Mouse (Mus musculus) heart, postnatal 0 days (tissue): ENCODE data around the gene Hivep3. TPM values are rescaled to one million over a fixed set of nuclear protein-coding genes. Genes with fewer than 3 reads are reported as not detected.

Experiments
- ATAC-seq: fragments of 200-750 bp; cut with Nextera tagmentation; 2 replicates; pipeline ENCODE4 v1.8.0; 2017; ENCODE audit warnings: low read depth, moderate number of reproducible peaks, moderate library complexity; ENCODE audit not compliant: insufficient read depth
- DNase-seq: peaks from one replicate; pipeline ENCODE4 v3.0.0-alpha.2; 2016; ENCODE audit warnings: low spot score
- H3K27ac ChIP-seq: fragments of 300-500 bp; sonication (generic); 2 replicates; pipeline ENCODE4 v1.5.1; 2014; ENCODE audit warnings: low read depth, mild to moderate bottlenecking
- H3K27me3 ChIP-seq: fragments of 300-500 bp; sonication (generic); 2 replicates; pipeline ENCODE4 v1.6.1; 2014; ENCODE audit warnings: low read length, mixed read lengths; ENCODE audit not compliant: control insufficient read depth, insufficient read depth
- H3K36me3 ChIP-seq: fragments of 300-500 bp; sonication (generic); replicated peaks from 2 replicates; pipeline ENCODE4 v1.6.1; 2014; ENCODE audit warnings: low read length, mixed read lengths; ENCODE audit not compliant: control insufficient read depth, insufficient read depth
- H3K4me1 ChIP-seq: fragments of 300-500 bp; sonication (generic); 2 replicates; pipeline ENCODE4 v1.6.1; 2014; ENCODE audit warnings: antibody characterized with exemption; ENCODE audit not compliant: control insufficient read depth, insufficient read depth
- H3K4me2 ChIP-seq: fragments of 300-500 bp; sonication (generic); 2 replicates; pipeline ENCODE4 v1.6.1; 2014; ENCODE audit warnings: low read depth, mild to moderate bottlenecking, low read length, moderate library complexity
- H3K4me3 ChIP-seq: fragments of 300-500 bp; sonication (generic); 2 replicates; pipeline ENCODE4 v1.5.1; 2014; ENCODE audit warnings: low read depth, low read length
- H3K9ac ChIP-seq: fragments of 300-500 bp; sonication (generic); replicated peaks from 2 replicates; pipeline ENCODE4 v1.6.1; 2014; ENCODE audit warnings: low read depth, low read length, mixed read lengths
- H3K9me3 ChIP-seq: fragments of 300-500 bp; sonication (generic); replicated peaks from 2 replicates; pipeline ENCODE4 v1.6.1; 2016; ENCODE audit warnings: low read length; ENCODE audit not compliant: control insufficient read depth
- CTCF ChIP-seq: IDR thresholded peaks from 2 replicates; pipeline ENCODE4 v1.5.1; 2016; ENCODE audit warnings: antibody characterized with exemption, control low read depth, low read depth
- EP300 ChIP-seq: IDR thresholded peaks from 2 replicates; pipeline ENCODE4 v1.6.1; 2016; ENCODE audit warnings: antibody characterized with exemption, low read depth
- WGBS: fragments of 180-500 bp; shearing (Covaris S2); extraction: QIAGEN DNeasy Blood & Tissue Kit; methylation state at CpG from one replicate; pipeline ENCODE4 v1.1.7; 2014; 5-methylcytosine and 5-hydroxymethylcytosine counted together
- polyA plus RNA-seq: library from polyadenylated mRNA; unstranded; fragments of >200 nt; fragmentation: Nextera tagmentation; extraction: Ambion mirVana; gene quantifications from 2 replicates; pipeline ENCODE4 v1.2.1, GENCODE M21; 2015
- total RNA-seq: library from RNA; depleted of rRNA; stranded (reverse); fragments of >200 nt; gene quantifications from 2 replicates; pipeline ENCODE4 v1.2.3, GENCODE M21; 2014; ENCODE audit warnings: low replicate concordance

Hivep3 gene
- total and polyA plus RNA-seq, 2 experiments from 2014 or later, result 5.8 to 10.4 TPM

- Histone ChIP-seq H3K27me3 (no peaks in the 10 kb centered on the region), H3K4me3 (no peak overlapping the region), H3K9me3 (no peaks in the 10 kb centered on the region), H3K36me3 (no peaks in the 10 kb centered on the region), H3K27ac (no peak overlapping the region; the same call in 1 of the 2 replicates), H3K9ac (no peak overlapping the region), H3K4me1 (peaks cover 18% of the 10 kb centered on the region), H3K4me2 (no peak overlapping the region)
- DNase-seq (peak; percentile 30), ATAC-seq (peak; percentile 48)
- 48% methylated on average over 1 of the region's 1 CpGs for WGBS
- no peak for TF ChIP-seq CTCF
- no peak for TF ChIP-seq EP300
These were observed 104.0 kb downstream of the Hivep3 start for GRCm38 (mm10) chr4:119837505-119838065.

GRCm38 (mm10) chr4:119838308-119838707 lies 104.7 kb downstream of the Hivep3 start:
- H3K36me3 ChIP-seq, result no peaks in the 10 kb centered on the region
- no peak overlapping the region for H3K4me3 ChIP-seq
- no peak for DNase-seq
- no peaks in the 10 kb centered on the region for H3K27me3 ChIP-seq
- TF ChIP-seq EP300, result no peak
- TF ChIP-seq CTCF, result no peak
- H3K9ac ChIP-seq, result no peak overlapping the region
- WGBS, result 56% methylated on average over 2 of the region's 2 CpGs
- ATAC-seq, result peak; percentile 6; the same call in 1 of the 2 replicates
- H3K4me1 ChIP-seq, result peaks cover 18% of the 10 kb centered on the region
- no peaks in the 10 kb centered on the region for H3K9me3 ChIP-seq
- no peak overlapping the region for H3K4me2 ChIP-seq
- no peak overlapping the region; the same call in 1 of the 2 replicates for H3K27ac ChIP-seq

- Histone ChIP-seq H3K27ac (no peak overlapping the region), H3K4me3 (no peak overlapping the region)
These were observed 109.7 kb downstream of the Hivep3 start for GRCm38 (mm10) chr4:119843294-119843693.

GRCm38 (mm10) chr4:119844267-119844666 lies 110.7 kb downstream of the Hivep3 start:
- no peak overlapping the region for H3K27ac ChIP-seq
- DNase-seq (no peak), ATAC-seq (no peak)
- no peaks in the 10 kb centered on the region for H3K27me3 ChIP-seq
- 83% methylated on average over 3 of the region's 3 CpGs for WGBS
- H3K36me3 ChIP-seq, result no peaks in the 10 kb centered on the region
- H3K4me3 ChIP-seq, result no peak overlapping the region
- H3K9ac ChIP-seq, result no peak overlapping the region
- H3K9me3 ChIP-seq, result no peaks in the 10 kb centered on the region
- H3K4me2 ChIP-seq, result no peak overlapping the region
- TF ChIP-seq EP300, result no peak
- no peak for TF ChIP-seq CTCF
- no peaks in the 10 kb centered on the region for H3K4me1 ChIP-seq

More at GRCm38 (mm10) chr4:119843294-119843693, 109.7 kb downstream of the Hivep3 start:
- no peaks in the 10 kb centered on the region for H3K4me1 ChIP-seq
- no peak for ATAC-seq
- no peaks in the 10 kb centered on the region for H3K27me3 ChIP-seq
- 52% methylated on average over 3 of the region's 3 CpGs for WGBS
- H3K36me3 ChIP-seq, result no peaks in the 10 kb centered on the region
- H3K9me3 ChIP-seq, result no peaks in the 10 kb centered on the region
- H3K4me2 ChIP-seq, result no peak overlapping the region
- TF ChIP-seq CTCF (no peak), EP300 (no peak)
- DNase-seq, result no peak
- no peak overlapping the region for H3K9ac ChIP-seq

GRCm38 (mm10) chr4:119845596-119846161 lies 112.1 kb downstream of the Hivep3 start:
- H3K36me3 ChIP-seq, result no peaks in the 10 kb centered on the region
- 68% methylated on average over 3 of the region's 3 CpGs for WGBS
- no peak overlapping the region for H3K4me2 ChIP-seq
- no peak overlapping the region for H3K27ac ChIP-seq
- H3K4me3 ChIP-seq, result no peak overlapping the region
- H3K9me3 ChIP-seq, result no peaks in the 10 kb centered on the region
- no peak for DNase-seq
- H3K27me3 ChIP-seq, result no peaks in the 10 kb centered on the region
- ATAC-seq, result no peak
- no peaks in the 10 kb centered on the region for H3K4me1 ChIP-seq
- TF ChIP-seq CTCF, result no peak
- TF ChIP-seq EP300, result no peak
- H3K9ac ChIP-seq, result no peak overlapping the region
